Mouse (Mus musculus): ENCODE results near the gene Hmg20a.

GRCm38 (mm10) chr9:56478975-56479647, 60.7 kb downstream of the Hmg20a start:
- TF ChIP-seq ZNF384 (IDR thresholded peaks at IDR 0.05; ENCODE audit: low read depth, low read length) = no peak
- no peak for TF ChIP-seq ZC3H11A (IDR thresholded peaks at IDR 0.05; ENCODE audit: borderline replicate concordance, low read depth, low read length)
- TF ChIP-seq CHD2 (IDR thresholded peaks at IDR 0.05; ENCODE audit: low read depth, low read length) = no peak

Measured in ES-E14 (cell line).